Mouse (Mus musculus) left cerebral cortex, postnatal 10 days (tissue): ENCODE data around the gene Armc12. TPM values are rescaled to one million over a fixed set of nuclear protein-coding genes. Genes with fewer than 3 reads are reported as not detected.
A peak's percentile ranks its signal among the peaks of the same experiment; 100 is the strongest.

ENCODE experiments used
- DNase-seq, 2 experiments: peaks; one replicate each; pipeline ENCODE4 v3.0.0; 2021 to 2022; ENCODE audit warnings: low spot score in 2 of 2, mixed read lengths in 1 of 2; ENCODE audit errors: extremely low spot score in 1 of 2
- intact Hi-C: fragments of 180-260 bp; cut with DNase I; formaldehyde crosslinking; loops from one replicate; pipeline ENCODE4 v1.15.1; 2025
- microRNA-seq: library from miRNA; unstranded; fragments of <30 nt; microRNA quantifications from one replicate; pipeline ENCODE4 v1.2.0, GENCODE M21; 2022
- total RNA-seq, 2 experiments: library from RNA; stranded (reverse); gene quantifications; 2 replicates each; pipeline ENCODE4 v1.2.3; 2021

Gene Armc12
- total RNA-seq, 2 experiments from 2014 or later: not detected

GRCm38 (mm10) chr17:28565181-28565580, 34.6 kb downstream of the Armc12 start:
- intact Hi-C loops: no loop called here
- DNase-seq: no peak

DNA sequence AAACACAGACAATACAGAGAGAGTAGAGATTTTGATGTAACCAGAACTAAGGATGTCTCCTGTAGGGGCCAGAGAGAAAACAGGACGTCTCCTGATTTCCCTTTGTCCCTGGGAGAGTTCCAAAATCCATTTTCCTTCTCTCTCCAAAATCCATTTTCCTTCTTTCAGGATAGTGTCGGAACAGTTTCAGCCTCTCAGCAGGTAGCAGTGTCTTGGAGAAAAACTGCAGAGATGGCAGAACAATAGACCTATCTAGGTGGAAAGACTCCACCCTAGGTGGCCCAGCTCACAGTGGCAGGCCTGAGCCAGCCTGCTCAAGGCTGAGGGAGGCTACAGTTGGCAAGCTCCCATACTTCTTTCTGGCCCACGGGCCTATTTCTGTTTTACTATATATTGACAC, 36.9 kb downstream of the Armc12 start:
- no peak for DNase-seq
- intact Hi-C loops: no loop called here

DNA sequence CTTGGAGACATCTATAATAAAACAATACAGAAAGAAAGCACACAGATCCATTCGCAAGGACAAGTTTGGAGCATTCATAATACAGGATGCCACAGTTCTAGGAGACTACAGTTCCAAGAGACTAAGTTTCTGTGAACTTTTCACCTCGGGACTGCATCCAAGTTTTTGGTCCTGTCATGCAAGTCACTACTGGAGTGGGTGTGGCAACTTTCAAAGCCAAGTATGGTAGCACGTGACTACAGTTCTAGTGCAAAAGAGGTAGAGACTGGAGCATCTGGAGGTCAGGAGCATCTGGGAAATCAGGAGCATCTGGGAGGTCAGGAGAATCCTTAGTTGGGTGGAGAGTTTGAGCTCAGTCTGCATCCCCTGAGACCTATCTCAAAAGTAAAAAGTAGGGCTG, 41.3 kb downstream of the Armc12 start:
- intact Hi-C loops: no loop called here
- no peak for DNase-seq

GRCm38 (mm10) chr17:28572521-28572920, 41.9 kb downstream of the Armc12 start:
- no peak for DNase-seq
- intact Hi-C loops: no loop called here

DNA sequence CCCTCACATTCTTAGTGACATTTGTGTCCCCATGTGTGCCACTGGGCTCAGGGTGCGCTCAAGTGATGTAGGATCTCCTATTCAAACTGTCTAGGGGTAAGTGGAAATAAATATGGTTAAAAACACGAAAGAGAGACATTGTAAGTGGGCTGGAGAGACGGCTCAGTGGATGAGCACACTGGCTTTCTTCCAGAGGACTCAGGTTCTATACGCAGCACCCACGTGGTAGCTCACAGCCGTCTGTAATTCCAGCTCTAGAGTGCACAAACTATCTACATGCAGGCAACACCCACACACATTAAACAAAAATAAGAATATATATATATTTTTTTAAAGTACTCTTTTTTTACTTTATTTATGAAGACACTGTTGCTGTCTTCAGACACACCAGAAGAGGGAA, 42.3 kb downstream of the Armc12 start:
- intact Hi-C loops: no loop called here
- no peak for DNase-seq

GRCm38 (mm10) chr17:28575244-28576125, 44.9 kb downstream of the Armc12 start, which contains the start of gene Lhfpl5:
TSS of gene Lhfpl5 (plus strand) at chr17:28575641.
- peak in 1 of 2 experiments; percentile 64 for DNase-seq
- intact Hi-C loops: no loop called here

DNA sequence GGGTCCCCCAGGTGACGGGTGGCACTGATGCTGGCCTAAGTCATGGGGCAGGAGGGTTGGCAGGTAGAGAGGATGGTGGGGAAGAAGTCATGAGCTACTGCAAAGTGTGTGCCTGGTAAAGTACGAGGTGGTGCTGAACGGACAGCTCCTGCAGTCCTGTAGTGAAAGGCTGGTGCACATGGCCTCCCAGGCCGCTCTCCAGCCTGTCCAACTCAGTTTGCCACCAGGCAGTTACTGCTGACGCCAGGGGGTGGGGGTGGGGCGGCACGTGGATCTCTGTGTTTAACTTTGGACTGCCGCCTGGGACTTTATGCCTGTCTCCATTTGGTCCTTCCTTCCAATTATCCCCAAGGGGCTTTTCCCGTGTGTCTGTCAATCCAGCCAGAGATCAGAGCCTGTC, 49.8 kb downstream of the Armc12 start:
- intact Hi-C loops: no loop called here
- DNase-seq: peak in 1 of 2 experiments; percentile 66

DNA sequence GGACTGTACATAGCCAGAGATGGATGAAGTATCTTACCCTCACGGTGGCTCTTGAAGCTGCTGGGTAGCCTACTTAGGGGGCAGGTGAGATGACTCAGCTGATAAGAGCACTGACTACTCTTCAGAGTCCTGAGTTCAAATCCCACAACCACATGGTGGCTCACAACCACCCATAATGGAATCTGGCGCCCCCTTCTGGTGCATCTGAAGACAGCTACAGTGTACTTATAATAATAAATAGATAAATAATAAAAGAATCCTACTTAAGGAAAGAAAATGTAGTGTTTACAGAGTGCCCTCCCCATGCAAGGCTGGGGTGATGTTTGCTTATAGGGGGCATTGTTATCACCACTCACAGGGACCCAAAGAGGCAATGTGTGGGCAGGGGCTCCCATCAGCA, 50.5 kb downstream of the Armc12 start:
- no peak for DNase-seq
- intact Hi-C loops: no loop called here

GRCm38 (mm10) chr17:28586509-28586908, 55.9 kb downstream of the Armc12 start:
- DNase-seq: no peak
- intact Hi-C loops: no loop called here

- intact Hi-C loops: no loop called here
- no peak for DNase-seq
These were observed 58.0 kb downstream of the Armc12 start for GRCm38 (mm10) chr17:28588591-28588990.

Small RNA genes within 50 kb of the gene (microRNA-seq; reads per million reads assigned to microRNA genes)
- gene Gm25195 (not detected), gene Mir6969 (not detected)

Other genes starting within 250 kb of the Armc12 start
- 10 to 100 TPM; 32.2 to 33.3 TPM for gene Fance, start 217.3 kb upstream of the Armc12 start, total RNA-seq
- 100 to 1,000 TPM; 454 to 468 TPM for gene Rpl10a, start 202.3 kb upstream of the Armc12 start, total RNA-seq
- 1 to 10 TPM; 3.0 to 3.3 TPM for gene Tead3, start 180.0 kb upstream of the Armc12 start, total RNA-seq
- not detected for gene Tulp1, start 165.6 kb upstream of the Armc12 start, total RNA-seq
- 10 to 100 TPM; 26.8 to 50.6 TPM for gene Fkbp5, start 13.3 kb upstream of the Armc12 start, total RNA-seq
- not detected for gene Clpsl2, start 18.6 kb downstream of the Armc12 start, total RNA-seq
- not detected for gene Clps, start 30.0 kb downstream of the Armc12 start, total RNA-seq
- 1 to 10 TPM; 4.3 to 5.1 TPM for gene Lhfpl5, start 44.8 kb downstream of the Armc12 start, total RNA-seq
- 100 to 1,000 TPM; 111 to 127 TPM for gene Srpk1, start 91.9 kb downstream of the Armc12 start, total RNA-seq
- gene Slc26a8, start 159.4 kb downstream of the Armc12 start, total RNA-seq: 10 to 100 TPM in 1 of 2 experiments, 1 to 10 TPM in 1; 7.7 to 10.6 TPM
- gene Mapk14, start 160.5 kb downstream of the Armc12 start, total RNA-seq: 10 to 100 TPM; 58.7 to 64.6 TPM
- gene AC170998.1, start 195.3 kb downstream of the Armc12 start, total RNA-seq: 1 to 10 TPM; 2.9 to 4.4 TPM
- under 1 TPM; 0.66 to 0.75 TPM for gene Mapk13, start 238.5 kb downstream of the Armc12 start, total RNA-seq